Mouse (Mus musculus) frontal cortex, adult 2 months (tissue): Measurements from ENCODE around the gene Arhgef39. TPM values are rescaled to one million over a fixed set of nuclear protein-coding genes. Genes with fewer than 3 reads are reported as not detected.

Experiments
- polyA plus RNA-seq: library from polyadenylated mRNA; depleted of rRNA; stranded (reverse); fragments of >200 nt; gene quantifications from 2 replicates; pipeline ENCODE4 v1.2.3, GENCODE M21; 2012; rRNA removed

Gene Arhgef39
- polyA plus RNA-seq, 1 experiment = 1.6 TPM

Other genes starting within 250 kb of the Arhgef39 start
- gene Atp8b5, start 232.5 kb downstream of the Arhgef39 start, polyA plus RNA-seq = 0.68 and 0.82 TPM in 2 replicates
- 60.0 and 64.5 TPM in 2 replicates for gene Rusc2, start 117.7 kb downstream of the Arhgef39 start, polyA plus RNA-seq
- gene Fam166b, start 70.6 kb downstream of the Arhgef39 start, polyA plus RNA-seq = 1.1 and 1.2 TPM in 2 replicates
- 70.5 and 78.2 TPM in 2 replicates for gene Tesk1, start 57.8 kb downstream of the Arhgef39 start, polyA plus RNA-seq
- gene Cd72, start 45.1 kb downstream of the Arhgef39 start, polyA plus RNA-seq = 0.64 and 1.6 TPM in 2 replicates
- gene Sit1, start 16.0 kb downstream of the Arhgef39 start, polyA plus RNA-seq = 0.16 TPM in 1 of 2 replicates, not detected in the other
- 88.4 and 126 TPM in 2 replicates for gene Ccdc107, start 6.8 kb downstream of the Arhgef39 start, polyA plus RNA-seq
- 0.11 and 0.14 TPM in 2 replicates for gene Car9, start 7.3 kb upstream of the Arhgef39 start, polyA plus RNA-seq
- gene Tpm2, start 24.1 kb upstream of the Arhgef39 start, polyA plus RNA-seq = 11.8 and 15.7 TPM in 2 replicates
- 59.9 and 78.4 TPM in 2 replicates for gene Creb3, start 62.6 kb upstream of the Arhgef39 start, polyA plus RNA-seq
- 42.4 and 43.2 TPM in 2 replicates for gene Tln1, start 63.0 kb upstream of the Arhgef39 start, polyA plus RNA-seq
- 35.5 and 39.6 TPM in 2 replicates for gene Rgp1, start 79.0 kb upstream of the Arhgef39 start, polyA plus RNA-seq
- 85.8 and 91.4 TPM in 2 replicates for gene Gba2, start 79.2 kb upstream of the Arhgef39 start, polyA plus RNA-seq
- not detected in 2 replicates for gene Msmp, start 84.8 kb upstream of the Arhgef39 start, polyA plus RNA-seq
- 119 and 122 TPM in 2 replicates for gene Npr2, start 132.2 kb upstream of the Arhgef39 start, polyA plus RNA-seq
- 2.1 and 2.6 TPM in 2 replicates for gene Spag8, start 153.9 kb upstream of the Arhgef39 start, polyA plus RNA-seq
- 75.8 and 81.1 TPM in 2 replicates for gene Hint2, start 156.8 kb upstream of the Arhgef39 start, polyA plus RNA-seq
- 35.5 and 38.0 TPM in 2 replicates for gene Tmem8b, start 169.3 kb upstream of the Arhgef39 start, polyA plus RNA-seq
- gene Fam221b, start 169.4 kb upstream of the Arhgef39 start, polyA plus RNA-seq = 0.88 and 0.94 TPM in 2 replicates
- gene Olfr70, start 201.1 kb upstream of the Arhgef39 start, polyA plus RNA-seq = not detected in 2 replicates
- gene Olfr71, start 210.6 kb upstream of the Arhgef39 start, polyA plus RNA-seq = not detected in 2 replicates
- 1.9 and 2.8 TPM in 2 replicates for gene Hrct1, start 227.5 kb upstream of the Arhgef39 start, polyA plus RNA-seq
- 0.97 and 1.2 TPM in 2 replicates for gene Spaar, start 230.3 kb upstream of the Arhgef39 start, polyA plus RNA-seq